Mouse (Mus musculus): Measurements from ENCODE around the gene Osbpl5. TPM values are rescaled to one million over a fixed set of nuclear protein-coding genes. Genes with fewer than 3 reads are reported as not detected.
A peak's percentile ranks its signal among the peaks of the same experiment; 100 is the strongest.

Gene Osbpl5
- polyA plus RNA-seq, 1 experiment from 2014 or later: 47.6 TPM

- Histone ChIP-seq H3K36me3 (ENCODE audit: insufficient read depth, low read length) (peaks cover 41% of the 10 kb centered on the region), H3K9ac (replicated peaks; ENCODE audit: low read depth) (no peak overlapping the region), H3K27me3 (replicated peaks; ENCODE audit: insufficient read depth, low read length) (no peaks in the 10 kb centered on the region), H3K4me1 (ENCODE audit: insufficient read depth, low read depth, low read length) (no peaks in the 10 kb centered on the region), H3K9me3 (ENCODE audit: low read length) (no peaks in the 10 kb centered on the region), H3K4me2 (replicated peaks; ENCODE audit: low read depth, low read length) (no peak overlapping the region), H3K27ac (ENCODE audit: low read length) (no peak overlapping the region), H3K4me3 (ENCODE audit: low read depth, low read length) (no peak overlapping the region)
- no peak for DNase-seq (ENCODE audit: low spot score)
- WGBS: 61% methylated on average over 2 of the region's 2 CpGs
- no peak for ATAC-seq
- TF ChIP-seq EP300 (IDR thresholded peaks at IDR 0.05): no peak
- peak; percentile 75 for TF ChIP-seq CTCF (IDR thresholded peaks at IDR 0.05)
Observed at GRCm38 (mm10) chr7:143696140-143696539, 60.6 kb downstream of the Osbpl5 start.

DNA sequence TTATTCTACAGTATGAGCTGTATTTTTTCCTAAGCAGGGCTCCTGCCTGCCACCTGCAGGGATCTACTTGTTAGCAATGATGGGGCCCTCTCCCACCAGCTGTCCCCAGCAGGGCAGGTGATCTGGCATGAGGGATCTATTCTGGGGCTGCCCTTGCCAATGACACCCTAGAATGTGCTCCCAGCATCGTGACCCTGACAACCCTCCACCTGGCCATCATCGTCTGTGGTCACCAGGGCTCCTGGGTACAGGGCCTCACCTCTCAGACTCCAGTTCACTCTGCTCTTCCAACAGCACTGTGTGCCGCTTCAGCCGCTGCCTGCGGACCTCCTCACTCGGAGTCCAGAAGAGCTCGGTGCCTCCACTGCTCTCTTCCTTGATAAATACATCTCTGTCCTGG, 62.2 kb downstream of the Osbpl5 start:
- H3K9me3 ChIP-seq (ENCODE audit: low read length): no peaks in the 10 kb centered on the region
- TF ChIP-seq EP300 (IDR thresholded peaks at IDR 0.05): no peak
- TF ChIP-seq CTCF (IDR thresholded peaks at IDR 0.05): no peak

DNA sequence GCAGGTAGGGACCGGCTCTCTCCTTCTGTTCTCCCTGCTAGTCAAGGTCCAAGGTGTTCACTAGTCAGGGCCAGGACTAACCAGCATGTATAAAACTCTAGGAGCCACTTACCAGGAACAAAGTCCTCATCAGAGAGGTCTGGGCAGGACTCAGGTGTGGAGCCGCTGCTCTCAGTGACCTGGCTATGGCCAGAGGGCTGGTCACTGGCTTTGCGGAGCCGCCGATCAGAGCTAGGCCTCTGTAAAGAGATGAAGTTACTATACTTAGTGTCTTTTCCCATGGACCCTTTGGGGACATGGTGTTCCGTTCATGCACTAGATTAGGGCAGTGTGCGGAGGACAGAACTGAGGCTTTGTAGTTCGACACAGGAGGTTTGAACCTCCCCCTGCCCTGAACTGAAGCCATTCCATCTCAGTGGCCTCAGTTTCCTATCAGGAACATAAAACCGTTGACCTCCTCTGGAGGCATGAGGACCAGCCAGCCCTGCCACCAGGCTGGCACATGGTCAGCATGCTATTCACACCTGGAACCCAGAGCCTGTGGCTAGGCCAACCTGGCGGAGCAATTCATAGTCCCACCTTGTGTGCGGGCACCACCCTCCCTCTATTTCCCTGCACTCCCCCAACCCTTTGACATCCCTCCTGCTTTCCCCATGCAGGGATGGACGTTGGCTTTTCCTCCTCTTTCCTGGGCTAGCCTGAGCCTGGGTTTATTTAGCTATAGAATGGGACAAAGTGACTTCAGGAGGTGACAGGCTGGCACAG, 63.9 kb downstream of the Osbpl5 start:
- no peak for TF ChIP-seq EP300 (IDR thresholded peaks at IDR 0.05)
- Histone ChIP-seq H3K4me2 (replicated peaks; ENCODE audit: low read depth, low read length) (no peak overlapping the region), H3K27ac (ENCODE audit: low read length) (no peak overlapping the region), H3K27me3 (replicated peaks; ENCODE audit: insufficient read depth, low read length) (no peaks in the 10 kb centered on the region), H3K9ac (replicated peaks; ENCODE audit: low read depth) (no peak overlapping the region), H3K4me3 (ENCODE audit: low read depth, low read length) (no peak overlapping the region), H3K4me1 (ENCODE audit: insufficient read depth, low read depth, low read length) (no peaks in the 10 kb centered on the region), H3K9me3 (ENCODE audit: low read length) (no peaks in the 10 kb centered on the region), H3K36me3 (ENCODE audit: insufficient read depth, low read length) (peaks cover 61% of the 10 kb centered on the region)
- DNase-seq (ENCODE audit: low spot score): no peak
- ATAC-seq: no peak
- 92% methylated on average over 12 of the region's 12 CpGs for WGBS

More for the DNA sequence above, 62.2 kb downstream of the Osbpl5 start:
- Histone ChIP-seq H3K9ac (replicated peaks; ENCODE audit: low read depth) (no peak overlapping the region), H3K4me1 (ENCODE audit: insufficient read depth, low read depth, low read length) (no peaks in the 10 kb centered on the region), H3K27ac (ENCODE audit: low read length) (no peak overlapping the region), H3K27me3 (replicated peaks; ENCODE audit: insufficient read depth, low read length) (no peaks in the 10 kb centered on the region), H3K4me3 (ENCODE audit: low read depth, low read length) (no peak overlapping the region), H3K36me3 (ENCODE audit: insufficient read depth, low read length) (peaks cover 45% of the 10 kb centered on the region), H3K4me2 (replicated peaks; ENCODE audit: low read depth, low read length) (no peak overlapping the region)
- WGBS: 92% methylated on average over 7 of the region's 7 CpGs
- ATAC-seq: no peak
- DNase-seq (ENCODE audit: low spot score): no peak

DNA sequence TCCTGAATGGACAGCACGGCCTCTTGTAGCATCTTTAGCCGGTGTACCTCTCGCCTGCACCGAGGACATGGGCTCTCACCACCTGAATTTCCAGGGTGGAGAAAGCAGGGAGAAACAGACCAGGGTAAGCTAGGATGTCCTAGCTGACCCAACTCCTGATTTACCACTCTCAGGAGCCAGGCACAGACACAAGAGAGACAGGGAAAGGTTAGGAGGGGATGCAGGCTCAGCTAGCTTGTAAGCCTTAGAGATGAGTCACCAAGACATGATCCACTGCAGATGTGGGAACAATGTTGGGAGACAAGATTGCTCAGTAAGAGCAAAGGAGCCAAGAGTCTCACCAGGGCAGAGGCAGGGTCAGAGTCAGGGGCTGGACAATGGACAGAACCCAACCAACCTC, 64.9 kb downstream of the Osbpl5 start:
- 100% methylated on average over 4 of the region's 4 CpGs for WGBS
- TF ChIP-seq CTCF (IDR thresholded peaks at IDR 0.05) (no peak), EP300 (IDR thresholded peaks at IDR 0.05) (no peak)
- Histone ChIP-seq H3K36me3 (ENCODE audit: insufficient read depth, low read length) (peaks cover 60% of the 10 kb centered on the region), H3K9ac (replicated peaks; ENCODE audit: low read depth) (no peak overlapping the region), H3K4me2 (replicated peaks; ENCODE audit: low read depth, low read length) (no peak overlapping the region), H3K4me1 (ENCODE audit: insufficient read depth, low read depth, low read length) (no peaks in the 10 kb centered on the region), H3K9me3 (ENCODE audit: low read length) (no peaks in the 10 kb centered on the region), H3K4me3 (ENCODE audit: low read depth, low read length) (no peak overlapping the region), H3K27ac (ENCODE audit: low read length) (no peak overlapping the region), H3K27me3 (replicated peaks; ENCODE audit: insufficient read depth, low read length) (no peaks in the 10 kb centered on the region)
- ATAC-seq (no peak), DNase-seq (ENCODE audit: low spot score) (no peak)

DNA sequence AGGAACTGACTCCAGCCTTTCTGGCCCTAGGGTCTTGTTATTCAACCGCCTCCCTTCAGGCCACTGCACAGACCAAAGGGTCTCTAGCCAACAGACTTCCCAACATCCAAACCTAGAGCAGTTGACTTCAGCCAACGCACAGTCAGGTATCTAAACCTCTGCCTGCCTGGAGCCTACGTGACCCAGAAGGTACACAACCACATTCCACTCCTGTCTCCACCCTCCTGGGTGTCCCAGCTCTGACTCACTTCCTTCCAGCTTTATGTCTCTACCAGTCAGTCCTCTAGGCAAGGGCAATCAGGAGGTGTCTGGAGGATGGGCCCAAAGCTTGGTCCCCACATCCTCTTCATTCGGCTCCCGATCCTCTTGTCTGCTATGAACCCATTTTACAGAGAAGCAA, 65.6 kb downstream of the Osbpl5 start:
- H3K9me3 ChIP-seq (ENCODE audit: low read length): no peaks in the 10 kb centered on the region
- H3K27ac ChIP-seq (ENCODE audit: low read length): no peak overlapping the region
- WGBS: 81% methylated on average over 5 of the region's 5 CpGs
- H3K4me1 ChIP-seq (ENCODE audit: insufficient read depth, low read depth, low read length): no peaks in the 10 kb centered on the region
- DNase-seq (ENCODE audit: low spot score) (no peak), ATAC-seq (peak; percentile 53)
- no peak overlapping the region for H3K4me2 ChIP-seq (replicated peaks; ENCODE audit: low read depth, low read length)
- no peak overlapping the region for H3K9ac ChIP-seq (replicated peaks; ENCODE audit: low read depth)
- H3K4me3 ChIP-seq (ENCODE audit: low read depth, low read length): no peak overlapping the region
- H3K36me3 ChIP-seq (ENCODE audit: insufficient read depth, low read length): peaks cover 58% of the 10 kb centered on the region
- TF ChIP-seq CTCF (IDR thresholded peaks at IDR 0.05) (no peak), EP300 (IDR thresholded peaks at IDR 0.05) (no peak)
- no peaks in the 10 kb centered on the region for H3K27me3 ChIP-seq (replicated peaks; ENCODE audit: insufficient read depth, low read length)

DNA sequence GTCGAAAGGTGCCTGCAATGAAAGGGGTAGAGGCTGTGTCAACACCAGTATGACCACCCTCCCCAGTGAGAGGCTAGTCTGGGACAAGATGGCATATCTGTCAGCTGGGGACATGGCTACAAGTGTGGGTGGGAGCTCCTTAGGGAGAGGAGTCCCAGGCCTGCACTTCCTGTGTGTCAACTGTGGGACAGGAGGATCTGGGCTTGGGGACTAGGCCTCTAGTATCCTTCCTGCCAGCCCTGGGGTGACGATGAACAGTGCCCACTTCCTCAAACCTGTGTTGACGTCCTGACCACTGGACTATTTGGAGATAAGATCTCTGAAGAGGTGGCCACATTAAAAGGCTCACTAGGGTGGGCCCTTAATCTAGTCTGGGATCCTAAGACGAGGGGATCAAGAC, 66.8 kb downstream of the Osbpl5 start:
- Histone ChIP-seq H3K27ac (ENCODE audit: low read length) (no peak overlapping the region), H3K4me3 (ENCODE audit: low read depth, low read length) (no peak overlapping the region), H3K27me3 (replicated peaks; ENCODE audit: insufficient read depth, low read length) (no peaks in the 10 kb centered on the region), H3K36me3 (ENCODE audit: insufficient read depth, low read length) (peaks cover 57% of the 10 kb centered on the region), H3K9ac (replicated peaks; ENCODE audit: low read depth) (no peak overlapping the region), H3K4me1 (ENCODE audit: insufficient read depth, low read depth, low read length) (no peaks in the 10 kb centered on the region), H3K4me2 (replicated peaks; ENCODE audit: low read depth, low read length) (no peak overlapping the region), H3K9me3 (ENCODE audit: low read length) (no peaks in the 10 kb centered on the region)
- DNase-seq (ENCODE audit: low spot score): no peak
- ATAC-seq: no peak
- TF ChIP-seq EP300 (IDR thresholded peaks at IDR 0.05) (no peak), CTCF (IDR thresholded peaks at IDR 0.05) (no peak)
- 49% methylated on average over 4 of the region's 4 CpGs for WGBS

All from lung, postnatal 0 days (tissue).